Mouse (Mus musculus) CH12.LX (cell line): ENCODE data around the gene Zfp691. TPM values are rescaled to one million over a fixed set of nuclear protein-coding genes. Genes with fewer than 3 reads are reported as not detected.

Experiments used
- DNase-seq: peaks from one replicate; pipeline ENCODE4 v3.0.0-alpha.2; 2013; ENCODE audit errors: extremely low read depth
- H3K27ac ChIP-seq: 2 replicates; pipeline ENCODE4 v1.5.1; 2012; ENCODE audit warnings: low read depth, mild to moderate bottlenecking, control low read depth, moderate library complexity; ENCODE audit not compliant: insufficient read depth
- H3K27me3 ChIP-seq: replicated peaks from 2 replicates; pipeline ENCODE3; 2012; ENCODE audit warnings: inconsistent platforms
- H3K36me3 ChIP-seq, 2 experiments: replicated peaks in 1 of 2; 2 replicates each; pipeline versions ENCODE3 to v1.6.1; 2012; ENCODE audit warnings: inconsistent platforms in 1 of 2, low read length in 1 of 2, mild to moderate bottlenecking in 1 of 2, mixed read lengths in 1 of 2, moderate library complexity in 1 of 2; ENCODE audit not compliant: control insufficient read depth in 1 of 2, insufficient read depth in 1 of 2
- H3K4me1 ChIP-seq, 2 experiments: 2 replicates each; pipeline ENCODE4 v1.6.1; 2012; ENCODE audit warnings: inconsistent platforms in 1 of 2, moderate library complexity in 1 of 2; ENCODE audit not compliant: insufficient read depth in 2 of 2, control insufficient read depth in 1 of 2
- H3K4me2 ChIP-seq: 2 replicates; pipeline ENCODE4 v1.6.1; 2012; ENCODE audit warnings: low read depth, mild to moderate bottlenecking, control low read depth; ENCODE audit not compliant: poor library complexity, insufficient read depth, severe bottlenecking
- H3K4me3 ChIP-seq, 3 experiments: fragments of 150-350 bp in 1 of 3; sonication (generic) in 1 of 3; replicated peaks in 1 of 3; 2 replicates each; pipeline versions ENCODE3 to v1.5.1; 2011 to 2012; ENCODE audit warnings: low read depth in 2 of 3, low read length in 2 of 3, mild to moderate bottlenecking in 2 of 3, moderate library complexity in 2 of 3, control low read depth in 1 of 3, improper control_type of control experiment in 1 of 3, inconsistent platforms in 1 of 3, mixed read lengths in 1 of 3; ENCODE audit not compliant: poor library complexity in 1 of 3
- H3K79me2 ChIP-seq: replicated peaks from 2 replicates; pipeline ENCODE4 v1.6.1; 2012; ENCODE audit warnings: mild to moderate bottlenecking, moderate library complexity; ENCODE audit not compliant: control insufficient read depth, poor library complexity, insufficient read depth, severe bottlenecking; ENCODE audit errors: extremely low read depth
- H3K9ac ChIP-seq: 2 replicates; pipeline ENCODE4 v1.6.1; 2012; ENCODE audit warnings: low read depth, mild to moderate bottlenecking, control low read depth, moderate library complexity; ENCODE audit not compliant: insufficient read depth
- H3K9me3 ChIP-seq: replicated peaks from 2 replicates; pipeline ENCODE3; 2012; ENCODE audit warnings: low read length, inconsistent platforms, mixed read lengths
- CHD1 ChIP-seq: IDR thresholded peaks from 2 replicates; pipeline ENCODE4 v1.6.1; 2012; ENCODE audit warnings: low read depth, low read length, improper control_type of control experiment, inconsistent platforms
- CTCF ChIP-seq, 2 experiments: IDR thresholded peaks in 1 of 2; conservative IDR thresholded peaks in 1 of 2; 2 replicates each; pipeline ENCODE4 v1.5.1; 2011 to 2012; ENCODE audit warnings: low read depth in 2 of 2, low read length in 2 of 2, improper control_type of control experiment in 1 of 2, inconsistent platforms in 1 of 2, mild to moderate bottlenecking in 1 of 2, moderate library complexity in 1 of 2
- E2F4 ChIP-seq: IDR thresholded peaks from 2 replicates; pipeline ENCODE4 v1.6.1; 2011; ENCODE audit warnings: low read depth, low read length, improper control_type of control experiment; ENCODE audit not compliant: insufficient replicate concordance
- ELF1 ChIP-seq: IDR thresholded peaks from 2 replicates; pipeline ENCODE4 v1.6.1; 2014; ENCODE audit warnings: low read depth, mild to moderate bottlenecking, inconsistent platforms, low read length, improper control_type of control experiment
- EP300 ChIP-seq: IDR thresholded peaks from 2 replicates; pipeline ENCODE4 v1.6.1; 2011; ENCODE audit warnings: low read length, improper control_type of control experiment
- ETS1 ChIP-seq: conservative IDR thresholded peaks from 2 replicates; pipeline ENCODE4 v1.6.1; 2012; ENCODE audit warnings: low read depth, mild to moderate bottlenecking, inconsistent platforms, low read length, improper control_type of control experiment, moderate library complexity
- GABPA ChIP-seq: IDR thresholded peaks from 2 replicates; pipeline ENCODE4 v1.6.1; 2012; ENCODE audit warnings: low read depth, low read length, improper control_type of control experiment, inconsistent platforms; ENCODE audit not compliant: insufficient replicate concordance
- HCFC1 ChIP-seq: IDR thresholded peaks from 2 replicates; pipeline ENCODE4 v1.6.1; 2012; ENCODE audit warnings: low read depth, mild to moderate bottlenecking, inconsistent platforms, low read length, improper control_type of control experiment
- IRF4 ChIP-seq: IDR thresholded peaks from 2 replicates; pipeline ENCODE4 v1.6.1; 2014; ENCODE audit warnings: low read depth, mild to moderate bottlenecking, inconsistent platforms, low read length, improper control_type of control experiment
- JUN ChIP-seq: IDR thresholded peaks from 2 replicates; pipeline ENCODE4 v1.6.1; 2011; ENCODE audit warnings: low read depth, mild to moderate bottlenecking, low read length, improper control_type of control experiment, moderate library complexity; ENCODE audit not compliant: insufficient read depth
- JUND ChIP-seq: conservative IDR thresholded peaks from 2 replicates; pipeline ENCODE4 v1.6.1; 2011; ENCODE audit warnings: low read depth, low read length, improper control_type of control experiment
- KAT2A ChIP-seq: IDR thresholded peaks from 2 replicates; pipeline ENCODE4 v1.6.1; 2012; ENCODE audit warnings: low read length, improper control_type of control experiment, inconsistent platforms; ENCODE audit not compliant: insufficient replicate concordance
- MAFK ChIP-seq: IDR thresholded peaks from 2 replicates; pipeline ENCODE4 v1.6.1; 2011; ENCODE audit warnings: low read length, improper control_type of control experiment; ENCODE audit not compliant: insufficient replicate concordance
- MAZ ChIP-seq: IDR thresholded peaks from 2 replicates; pipeline ENCODE4 v1.6.1; 2012; ENCODE audit warnings: low read depth, mild to moderate bottlenecking, inconsistent platforms, low read length, improper control_type of control experiment, moderate library complexity
- MEF2A ChIP-seq: IDR thresholded peaks from 2 replicates; pipeline ENCODE4 v1.6.1; 2014; ENCODE audit warnings: low read depth, mild to moderate bottlenecking, inconsistent platforms, low read length, improper control_type of control experiment, borderline replicate concordance
- MXI1 ChIP-seq: IDR thresholded peaks from 2 replicates; pipeline ENCODE4 v1.6.1; 2011; ENCODE audit warnings: mild to moderate bottlenecking, low read depth, low read length, improper control_type of control experiment
- NRF1 ChIP-seq: IDR thresholded peaks from 2 replicates; pipeline ENCODE4 v1.6.1; 2014; ENCODE audit warnings: low read depth, mild to moderate bottlenecking, inconsistent platforms, low read length, improper control_type of control experiment, moderate library complexity
- PAX5 ChIP-seq: IDR thresholded peaks from 2 replicates; pipeline ENCODE4 v1.6.1; 2012; ENCODE audit warnings: low read length, inconsistent platforms, mixed read lengths
- POLR2A ChIP-seq: IDR thresholded peaks from 2 replicates; pipeline ENCODE4 v1.6.1; 2011; ENCODE audit warnings: low read depth, mild to moderate bottlenecking, improper control_type of control experiment, low read length
- POLR2AphosphoS2 ChIP-seq: IDR thresholded peaks from 2 replicates; pipeline ENCODE4 v1.6.1; 2011; ENCODE audit warnings: low read depth, low read length, improper control_type of control experiment
- RAD21 ChIP-seq: IDR thresholded peaks from 2 replicates; pipeline ENCODE4 v1.6.1; 2011; ENCODE audit warnings: low read depth, mild to moderate bottlenecking, low read length, improper control_type of control experiment, moderate library complexity
- RCOR1 ChIP-seq: conservative IDR thresholded peaks from 2 replicates; pipeline ENCODE4 v1.6.1; 2012; ENCODE audit warnings: low read depth, mild to moderate bottlenecking, inconsistent platforms, low read length, improper control_type of control experiment
- SMC3 ChIP-seq: IDR thresholded peaks from 2 replicates; pipeline ENCODE4 v1.6.1; 2011; ENCODE audit warnings: low read depth, low read length, improper control_type of control experiment
- TBP ChIP-seq: conservative IDR thresholded peaks from 2 replicates; pipeline ENCODE4 v1.6.1; 2011; ENCODE audit warnings: low read depth, low read length, improper control_type of control experiment
- USF1 ChIP-seq: IDR thresholded peaks from 2 replicates; pipeline ENCODE4 v1.6.1; 2014; ENCODE audit warnings: low read depth, mild to moderate bottlenecking, inconsistent platforms, low read length, improper control_type of control experiment
- USF2 ChIP-seq: conservative IDR thresholded peaks from 2 replicates; pipeline ENCODE4 v1.6.1; 2011; ENCODE audit warnings: low read depth, low read length, improper control_type of control experiment
- ZKSCAN1 ChIP-seq: IDR thresholded peaks from 2 replicates; pipeline ENCODE4 v1.6.1; 2012; ENCODE audit warnings: low read depth, inconsistent platforms, low read length, improper control_type of control experiment, borderline replicate concordance
- ZMIZ1 ChIP-seq: IDR thresholded peaks from 2 replicates; pipeline ENCODE4 v1.6.1; 2012; ENCODE audit warnings: low read depth, mild to moderate bottlenecking, inconsistent platforms, low read length, improper control_type of control experiment
- dilution Hi-C: fragments of 300-500 bp; cut with MboI; formaldehyde crosslinking; loops from 2 replicates; pipeline ENCODE4 v1.14.3; 2020; ENCODE audit warnings: low sequenced_read_pairs; ENCODE audit not compliant: extremely low pct_unique_long_range_greater_than_20kb, extremely low pct_ligation_motif_present
- in situ Hi-C: fragments of 300-500 bp; cut with MboI; formaldehyde crosslinking; loops from 3 replicates; pipeline ENCODE4 v1.14.3; 2019; ENCODE audit warnings: low sequenced_read_pairs, low pct_ligation_motif_present, low pct_unique_long_range_greater_than_20kb, mixed read lengths
- polyA plus RNA-seq: library from polyadenylated mRNA; unstranded; fragments of >175 nt; gene quantifications from 2 replicates; pipeline ENCODE4 v1.2.1, GENCODE M21; 2012; ENCODE audit warnings: low read depth; ENCODE audit not compliant: insufficient read length
- total RNA-seq, 2 experiments: library from RNA; depleted of rRNA; stranded (reverse); fragments of 300-350 nt in 1 of 2; fragments of >200 nt in 1 of 2; gene quantifications; 2 replicates each; pipeline ENCODE4 v1.2.3; 2012 to 2014

Zfp691 gene
- total and polyA plus RNA-seq, 3 experiments, result 3.2 to 4.7 (median 4.0) TPM

DNA sequence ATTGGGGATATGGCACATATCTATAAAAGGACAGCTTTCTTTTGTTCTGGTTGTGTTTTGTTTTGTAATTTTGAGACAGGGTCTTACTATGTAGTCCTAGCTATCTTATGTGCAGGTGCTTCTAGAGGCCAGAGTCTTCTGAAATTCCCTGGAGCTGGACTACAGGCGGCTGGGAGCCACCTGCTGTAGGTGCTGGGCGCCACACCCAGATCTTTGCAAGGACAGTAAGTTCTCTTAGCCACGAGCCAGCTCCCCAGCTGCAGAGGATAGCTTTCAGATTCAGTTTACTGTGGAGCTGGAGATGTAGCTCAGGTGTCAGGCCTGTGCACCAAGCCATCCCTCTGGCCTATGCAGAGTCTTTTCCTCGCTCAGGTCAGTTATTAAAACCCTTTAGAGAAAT, 6.9 kb downstream of the Zfp691 start:
- dilution Hi-C loops, result no loop called here
- no peaks in the 10 kb centered on the region for H3K79me2 ChIP-seq
- H3K4me1 ChIP-seq, result no peaks in the 10 kb centered on the region
- in situ Hi-C loops, result no loop called here
- H3K9me3 ChIP-seq, result no peaks in the 10 kb centered on the region
- no peaks in the 10 kb centered on the region for H3K27me3 ChIP-seq
- no peak overlapping the region for H3K27ac ChIP-seq
- no peak overlapping the region for H3K4me2 ChIP-seq
- H3K9ac ChIP-seq, result no peak overlapping the region
- H3K36me3 ChIP-seq, result peaks cover 15 to 35% of the 10 kb centered on the region in 2 experiments
- TF ChIP-seq IRF4 (no peak), EP300 (no peak), USF1 (no peak), MAZ (no peak), KAT2A (no peak), ZMIZ1 (no peak), MXI1 (no peak), E2F4 (no peak), ZKSCAN1 (no peak), TBP (no peak), SMC3 (peak; percentile 56), JUND (no peak), POLR2AphosphoS2 (no peak), CTCF (conservative IDR thresholded peaks at IDR 0.05 in 1 of 2, IDR thresholded peaks at IDR 0.05 in 1 of 2; ENCODE audit: low read depth in 2 of 2, low read length in 2 of 2) (peak in 1 of 2 experiments; percentile 46; a peak in 2 of 4 replicates), ETS1 (no peak), RAD21 (peak; percentile 3)
- no peak overlapping the region for H3K4me3 ChIP-seq
- DNase-seq, result no peak

DNA sequence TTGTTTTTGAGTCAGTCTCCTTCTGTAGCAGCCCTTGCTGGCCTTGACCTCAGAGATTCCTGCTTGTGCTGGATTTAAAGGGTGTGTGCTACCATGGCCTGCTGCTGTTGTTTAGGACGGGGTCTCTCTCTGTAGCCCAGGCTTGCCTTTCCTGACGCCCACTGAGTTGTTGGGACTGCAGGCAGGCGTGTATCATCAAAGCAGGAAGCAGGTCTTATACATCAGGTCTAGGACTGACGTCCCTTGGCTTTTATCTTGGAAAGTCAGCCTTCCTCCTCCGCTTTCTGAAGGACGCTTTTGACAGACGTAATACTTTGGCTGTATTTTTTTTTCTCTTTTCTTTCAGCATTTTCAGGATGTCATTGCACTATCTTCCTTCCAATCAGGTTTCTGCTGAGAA, 8.1 kb downstream of the Zfp691 start:
- no peak overlapping the region for H3K4me2 ChIP-seq
- in situ Hi-C loops, result no loop called here
- H3K4me1 ChIP-seq, result no peaks in the 10 kb centered on the region
- no peaks in the 10 kb centered on the region for H3K27me3 ChIP-seq
- no peak overlapping the region for H3K27ac ChIP-seq
- H3K9ac ChIP-seq, result no peak overlapping the region
- TF ChIP-seq ZKSCAN1 (no peak), NRF1 (no peak), RCOR1 (no peak), USF2 (no peak), CHD1 (no peak), HCFC1 (no peak), GABPA (no peak), MAZ (no peak), EP300 (no peak), MEF2A (no peak), ELF1 (no peak), TBP (no peak), CTCF (conservative IDR thresholded peaks at IDR 0.05 in 1 of 2, IDR thresholded peaks at IDR 0.05 in 1 of 2; ENCODE audit: low read depth in 2 of 2, low read length in 2 of 2) (no peak), POLR2A (no peak), MAFK (no peak), PAX5 (no peak), JUN (no peak), USF1 (no peak), E2F4 (no peak)
- no peaks in the 10 kb centered on the region for H3K79me2 ChIP-seq
- dilution Hi-C loops, result no loop called here
- no peaks in the 10 kb centered on the region for H3K9me3 ChIP-seq
- H3K4me3 ChIP-seq, result no peak overlapping the region
- H3K36me3 ChIP-seq, result peaks cover 15 to 28% of the 10 kb centered on the region in 2 experiments
- DNase-seq, result no peak
